ENCODE assay signal across 43 mouse cellular contexts in the genomic region with DNA sequence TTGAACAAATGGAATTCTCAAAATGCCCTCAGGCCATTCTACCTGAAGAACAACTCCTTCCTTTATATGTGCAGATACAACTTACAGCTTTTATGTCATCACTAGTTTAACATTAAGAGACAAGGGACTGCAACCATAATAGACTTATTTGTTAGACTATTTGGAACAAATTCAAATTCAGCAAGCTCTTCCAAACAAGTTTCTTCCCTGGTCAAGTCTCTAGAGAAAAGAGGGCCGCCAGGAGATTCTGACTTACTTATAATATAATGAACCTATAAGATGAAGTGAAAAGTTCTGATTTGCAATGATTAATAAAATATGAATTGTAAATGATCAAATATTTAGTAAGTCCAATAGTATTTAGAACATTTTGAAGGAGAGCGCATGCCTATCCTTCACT. TPM values are rescaled to one million over a fixed set of nuclear protein-coding genes. Genes with fewer than 3 reads are reported as not detected.
"Had no signal": no experiment of that assay in that cellular context is flagged by ENCODE, and none has a peak within 500 bp of the region (broad histone marks: within the 10 kb centered on the region; RNA-seq: fewer than 3 reads in every experiment).

Gene Olfr1238 (minus strand): TSS at position 101 of the 400 bp plus-strand sequence.

- H3K9ac ChIP-seq: heart, embryonic 12.5 days; heart, embryonic 13.5 days; heart, embryonic 15.5 days; hindbrain, embryonic 12.5 days; hindbrain, embryonic 13.5 days; hindbrain, embryonic 14.5 days; hindbrain, embryonic 15.5 days; intestine, embryonic 15.5 days; kidney, embryonic 15.5 days had no signal

- ATAC-seq: hindbrain, embryonic 16.5 days; hindbrain, postnatal 0 days; inflammation-experienced regulatory T-cells, adult 6 months; intestine, embryonic 15.5 days; intestine, embryonic 16.5 days; intestine, postnatal 0 days had no signal

- H3K4me2 ChIP-seq: heart, embryonic 11.5 days; heart, embryonic 12.5 days; heart, embryonic 13.5 days; heart, embryonic 15.5 days; hindbrain, embryonic 12.5 days; hindbrain, embryonic 13.5 days; hindbrain, embryonic 14.5 days; hindbrain, embryonic 15.5 days; intestine, embryonic 15.5 days; kidney, embryonic 15.5 days had no signal

- DNase-seq: heart, postnatal 10 days; heart, postnatal 14 days; heart, postnatal 36 days; heart, postnatal 4 days; kidney, adult 11 months; kidney, adult 18-20 months; kidney, adult 2 months; kidney, adult 8-10 months; kidney, adult 9 months; kidney, postnatal 10 days; kidney, postnatal 14 days; kidney, postnatal 25 days; kidney, postnatal 36 days; kidney, postnatal 4 days; layer of hippocampus, adult 9-11 months; layer of hippocampus, postnatal 36 days had no signal

- H3K4me3 ChIP-seq: heart, embryonic 12.5 days; heart, embryonic 13.5 days; heart, embryonic 15.5 days; hindbrain, embryonic 10.5 days; hindbrain, embryonic 12.5 days; hindbrain, embryonic 13.5 days; hindbrain, embryonic 15.5 days; intestine, embryonic 15.5 days; kidney, embryonic 15.5 days; layer of hippocampus, adult 2 months; left cerebral cortex, adult 2 months had no signal

- H3K36me3 ChIP-seq: heart, embryonic 12.5 days; heart, embryonic 13.5 days; heart, embryonic 15.5 days; hindbrain, embryonic 10.5 days; hindbrain, embryonic 12.5 days; hindbrain, embryonic 13.5 days; hindbrain, embryonic 15.5 days; intestine, embryonic 15.5 days; kidney, embryonic 15.5 days had no signal

- H3K4me1 ChIP-seq: heart, embryonic 12.5 days; heart, embryonic 13.5 days; heart, embryonic 15.5 days; hindbrain, embryonic 10.5 days; hindbrain, embryonic 12.5 days; hindbrain, embryonic 13.5 days; hindbrain, embryonic 15.5 days; intestine, embryonic 15.5 days; kidney, embryonic 15.5 days had no signal

- H3K27me3 ChIP-seq: heart, embryonic 12.5 days; heart, embryonic 13.5 days; heart, embryonic 15.5 days; hindbrain, embryonic 12.5 days; hindbrain, embryonic 13.5 days; hindbrain, embryonic 15.5 days; intestine, embryonic 15.5 days; kidney, embryonic 15.5 days had no signal

- H3K9me3 ChIP-seq: heart, embryonic 12.5 days; heart, embryonic 13.5 days; heart, embryonic 15.5 days; hindbrain, embryonic 10.5 days; hindbrain, embryonic 12.5 days; hindbrain, embryonic 13.5 days; hindbrain, embryonic 15.5 days; intestine, embryonic 15.5 days; kidney, embryonic 15.5 days had no signal

- H3K27ac ChIP-seq: heart, embryonic 13.5 days; heart, embryonic 15.5 days; hindbrain, embryonic 10.5 days; hindbrain, embryonic 12.5 days; hindbrain, embryonic 13.5 days; hindbrain, embryonic 14.5 days; hindbrain, embryonic 15.5 days; hindbrain, postnatal 0 days; intestine, embryonic 15.5 days; kidney, embryonic 15.5 days; kidney, postnatal 0 days; layer of hippocampus, adult 2 months; left cerebral cortex, adult 2 months had no signal

RNA-seq across cellular contexts. Expression of gene Olfr1238, which starts in this region (rescaled TPM):
- polyA plus RNA-seq: heart, embryonic 11.5 days; heart, embryonic 12.5 days; heart, embryonic 13.5 days; heart, embryonic 14.5 days; heart, embryonic 15.5 days; heart, embryonic 16.5 days; heart, postnatal 0 days; hindbrain, embryonic 10.5 days; hindbrain, embryonic 11.5 days; hindbrain, embryonic 12.5 days; hindbrain, embryonic 13.5 days; hindbrain, embryonic 14.5 days; hindbrain, embryonic 15.5 days; hindbrain, embryonic 16.5 days; hindbrain, postnatal 0 days; intestine, embryonic 14.5 days; intestine, embryonic 15.5 days; intestine, embryonic 16.5 days; intestine, postnatal 0 days; kidney, adult 2 months; kidney, embryonic 14.5 days; kidney, embryonic 15.5 days; kidney, embryonic 16.5 days; kidney, postnatal 0 days; large intestine, adult 2 months had no signal
